Mouse (Mus musculus): ENCODE results near the gene Gm20605. TPM values are rescaled to one million over a fixed set of nuclear protein-coding genes. Genes with fewer than 3 reads are reported as not detected.

The Gm20605 gene
- polyA plus RNA-seq, 1 experiment = 3.8 TPM

- Histone ChIP-seq H3K9me3 (ENCODE audit: control insufficient read depth, low read length) (no peaks in the 10 kb centered on the region), H3K36me3 (ENCODE audit: control insufficient read depth) (peaks cover 3% of the 10 kb centered on the region; the same call in 1 of the 2 replicates), H3K4me3 (replicated peaks) (no peak overlapping the region), H3K27me3 (ENCODE audit: control insufficient read depth) (no peaks in the 10 kb centered on the region), H3K4me1 (ENCODE audit: control insufficient read depth) (peaks cover 56% of the 10 kb centered on the region)
- no peak for TF ChIP-seq TAL1 (IDR thresholded peaks at IDR 0.05; ENCODE audit: low read length)
- no peak for TF ChIP-seq GATA1 (IDR thresholded peaks at IDR 0.05; ENCODE audit: low read length)
Observed at GRCm38 (mm10) chr5:137689974-137690373, 61.0 kb downstream of the Gm20605 start.

- H3K4me1 ChIP-seq (ENCODE audit: control insufficient read depth) = peaks cover 51% of the 10 kb centered on the region
- H3K27me3 ChIP-seq (ENCODE audit: control insufficient read depth) = no peaks in the 10 kb centered on the region
- peaks cover 3% of the 10 kb centered on the region; the same call in 1 of the 2 replicates for H3K36me3 ChIP-seq (ENCODE audit: control insufficient read depth)
- H3K4me3 ChIP-seq (replicated peaks) = no peak overlapping the region
- TF ChIP-seq GATA1 (IDR thresholded peaks at IDR 0.05; ENCODE audit: low read length) = no peak
- TF ChIP-seq TAL1 (IDR thresholded peaks at IDR 0.05; ENCODE audit: low read length) = no peak
- no peaks in the 10 kb centered on the region for H3K9me3 ChIP-seq (ENCODE audit: control insufficient read depth, low read length)
Observed at GRCm38 (mm10) chr5:137690531-137690930, 61.6 kb downstream of the Gm20605 start.

GRCm38 (mm10) chr5:137691881-137692280, 62.9 kb downstream of the Gm20605 start:
- H3K36me3 ChIP-seq (ENCODE audit: control insufficient read depth) = peaks cover 2% of the 10 kb centered on the region; the same call in 1 of the 2 replicates
- TF ChIP-seq GATA1 (IDR thresholded peaks at IDR 0.05; ENCODE audit: low read length) = no peak

More at GRCm38 (mm10) chr5:137691881-137692280, 62.9 kb downstream of the Gm20605 start:
- H3K9me3 ChIP-seq (ENCODE audit: control insufficient read depth, low read length) = no peaks in the 10 kb centered on the region
- H3K4me1 ChIP-seq (ENCODE audit: control insufficient read depth) = peaks cover 42% of the 10 kb centered on the region
- H3K4me3 ChIP-seq (replicated peaks) = no peak overlapping the region
- H3K27me3 ChIP-seq (ENCODE audit: control insufficient read depth) = no peaks in the 10 kb centered on the region

Other genes with a start within 250 kb of the Gm20605 start
- gene Zan, start 152.1 kb upstream of the Gm20605 start, polyA plus RNA-seq (2012) = under 0.01 TPM in 1 of 2 replicates, not detected in the other
- gene Pop7, start 126.7 kb upstream of the Gm20605 start, polyA plus RNA-seq (2012) = 7.1 and 9.3 TPM in 2 replicates
- gene Gigyf1, start 110.6 kb upstream of the Gm20605 start, polyA plus RNA-seq (2012) = 2.4 and 2.6 TPM in 2 replicates
- gene Epo, start 95.9 kb upstream of the Gm20605 start, polyA plus RNA-seq (2012) = not detected in 2 replicates
- 59.2 and 65.3 TPM in 2 replicates for gene Gnb2, start 95.7 kb upstream of the Gm20605 start, polyA plus RNA-seq (2012)
- gene Actl6b, start 75.7 kb upstream of the Gm20605 start, polyA plus RNA-seq (2012) = not detected in 2 replicates
- gene Tfr2, start 59.3 kb upstream of the Gm20605 start, polyA plus RNA-seq (2012) = 9.2 and 10.1 TPM in 2 replicates
- 105 and 109 TPM in 2 replicates for gene Mospd3, start 28.1 kb upstream of the Gm20605 start, polyA plus RNA-seq (2012)
- 0.10 and 0.22 TPM in 2 replicates for gene Pcolce, start 15.4 kb upstream of the Gm20605 start, polyA plus RNA-seq (2012)
- not detected in 2 replicates for gene Fbxo24, start 173 bp upstream of the Gm20605 start, polyA plus RNA-seq (2012)
- 6.3 and 7.1 TPM in 2 replicates for gene Lrch4, start 54 bp upstream of the Gm20605 start, polyA plus RNA-seq (2012)
- 5.9 and 11.5 TPM in 2 replicates for gene Sap25, start 12.2 kb downstream of the Gm20605 start, polyA plus RNA-seq (2012)
- gene Irs3, start 16.5 kb downstream of the Gm20605 start, polyA plus RNA-seq (2012) = 0.02 TPM in 1 of 2 replicates, not detected in the other
- gene Agfg2, start 55.6 kb downstream of the Gm20605 start, polyA plus RNA-seq (2012) = 17.1 and 20.4 TPM in 2 replicates
- gene Nyap1, start 112.4 kb downstream of the Gm20605 start, polyA plus RNA-seq (2012) = 0.97 and 1.2 TPM in 2 replicates
- 53.9 and 58.8 TPM in 2 replicates for gene Tsc22d4, start 116.6 kb downstream of the Gm20605 start, polyA plus RNA-seq (2012)
- gene Ppp1r35, start 149.7 kb downstream of the Gm20605 start, polyA plus RNA-seq (2012) = 16.1 TPM in 2 replicates
- 17.1 and 18.2 TPM in 2 replicates for gene Mepce, start 158.5 kb downstream of the Gm20605 start, polyA plus RNA-seq (2012)
- gene Zcwpw1, start 158.6 kb downstream of the Gm20605 start, polyA plus RNA-seq (2012) = 0.04 and 0.05 TPM in 2 replicates
- 0.03 TPM in 1 of 2 replicates, not detected in the other for gene Pilra, start 207.1 kb downstream of the Gm20605 start, polyA plus RNA-seq (2012)
- 0.05 TPM in 1 of 2 replicates, not detected in the other for gene Pilrb1, start 228.9 kb downstream of the Gm20605 start, polyA plus RNA-seq (2012)
- not detected in 2 replicates for gene Pilrb2, start 242.6 kb downstream of the Gm20605 start, polyA plus RNA-seq (2012)